Mouse (Mus musculus): ENCODE results near the gene Slc25a47.

Slc25a47 gene

GRCm38 (mm10) chr12:108902940-108903339 is 67.1 kb downstream of the Slc25a47 start:
- in situ Hi-C loops (cut with MboI; ENCODE audit: unreplicated experiment in 2 of 2), result loop anchor here (5.0 to 10.0 kb wide), 7 partner anchors 414 to 1494 kb away; partner anchors contain the start of gene Rtl1 (in 1 of the 2)

- in situ Hi-C loops (cut with MboI; ENCODE audit: unreplicated experiment in 2 of 2), result loop anchor here (5.0 to 10.0 kb wide), 7 partner anchors 414 to 1494 kb away; partner anchors contain the start of gene Rtl1 (in 1 of the 2)
These were observed 67.9 kb downstream of the Slc25a47 start for GRCm38 (mm10) chr12:108903600-108904275.

- in situ Hi-C loops (cut with MboI; ENCODE audit: unreplicated experiment in 2 of 2), result loop anchor here (5.0 to 10.0 kb wide), 7 partner anchors 413 to 1493 kb away; partner anchors contain the start of gene Rtl1 (in 1 of the 2)
These were observed 68.4 kb downstream of the Slc25a47 start for GRCm38 (mm10) chr12:108904276-108904653.

- in situ Hi-C loops (cut with MboI; ENCODE audit: unreplicated experiment in 2 of 2), result loop anchor here (5.0 to 10.0 kb wide), 5 partner anchors 37 to 699 kb away; partner anchors contain the start of gene Rtl1 (in 1 of the 2)
These were observed 69.9 kb downstream of the Slc25a47 start for GRCm38 (mm10) chr12:108905620-108906302.

DNA sequence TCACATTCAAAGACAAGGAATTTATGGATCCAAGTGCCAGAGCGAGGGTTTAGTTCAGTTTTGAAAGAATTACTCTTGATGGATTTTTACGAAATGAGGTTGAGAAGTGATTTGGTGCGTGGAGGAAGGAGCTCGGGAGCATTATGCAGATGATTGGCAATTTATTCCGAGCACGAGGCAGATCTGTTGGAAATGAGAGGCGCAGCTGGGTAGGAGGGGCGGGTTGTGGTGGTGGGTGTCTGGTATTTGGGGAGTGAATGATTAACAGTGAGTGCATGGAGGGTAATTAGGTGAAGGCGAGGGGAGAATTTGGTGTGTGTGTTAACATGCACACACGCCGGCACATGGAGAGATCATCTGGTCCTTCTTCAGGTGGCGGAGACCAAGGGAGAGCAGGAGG is 70.6 kb downstream of the Slc25a47 start:
- in situ Hi-C loops (cut with MboI; ENCODE audit: unreplicated experiment in 2 of 2), result loop anchor here (5.0 to 10.0 kb wide), 5 partner anchors 36 to 698 kb away; partner anchors contain the start of gene Rtl1 (in 1 of the 2)
